Mouse (Mus musculus) stomach, embryonic 14.5 days (tissue): ENCODE results near the gene Prkd2. TPM values are rescaled to one million over a fixed set of nuclear protein-coding genes. Genes with fewer than 3 reads are reported as not detected.
A peak's percentile ranks its signal among the peaks of the same experiment; 100 is the strongest.

Source experiments
- ATAC-seq: fragments of 200-750 bp; cut with Nextera tagmentation; 2 replicates; pipeline ENCODE4 v1.8.0; 2017; ENCODE audit warnings: low read depth, moderate TSS enrichment; ENCODE audit not compliant: insufficient number of reproducible peaks, insufficient read depth, low FRiP score
- H3K27ac ChIP-seq: fragments of 300-500 bp; sonication (generic); 2 replicates; pipeline ENCODE4 v1.5.1; 2014; ENCODE audit warnings: mild to moderate bottlenecking, low read length, moderate library complexity, mixed read lengths
- H3K27me3 ChIP-seq: fragments of 300-500 bp; sonication (generic); 2 replicates; pipeline ENCODE4 v1.6.1; 2014; ENCODE audit warnings: low read length, control low read depth, mixed read lengths; ENCODE audit not compliant: control insufficient read depth, insufficient read depth
- H3K36me3 ChIP-seq: fragments of 300-500 bp; sonication (generic); 2 replicates; pipeline ENCODE4 v1.6.1; 2014; ENCODE audit warnings: mild to moderate bottlenecking, control low read depth, low read length, moderate library complexity, mixed read lengths; ENCODE audit not compliant: control insufficient read depth, insufficient read depth
- H3K4me1 ChIP-seq: fragments of 300-500 bp; sonication (generic); 2 replicates; pipeline ENCODE4 v1.6.1; 2014; ENCODE audit warnings: low read length, control low read depth, mixed read lengths; ENCODE audit not compliant: control insufficient read depth, insufficient read depth
- H3K4me2 ChIP-seq: fragments of 300-500 bp; sonication (generic); replicated peaks from 2 replicates; pipeline ENCODE4 v1.6.1; 2014; ENCODE audit warnings: low read depth, low read length, control low read depth
- H3K4me3 ChIP-seq: fragments of 300-500 bp; sonication (generic); 2 replicates; pipeline ENCODE4 v1.5.1; 2014; ENCODE audit warnings: low read depth, low read length, control low read depth
- H3K9ac ChIP-seq: fragments of 300-500 bp; sonication (generic); replicated peaks from 2 replicates; pipeline ENCODE4 v1.6.1; 2014; ENCODE audit warnings: low read depth, mild to moderate bottlenecking, control low read depth, low read length, moderate library complexity, mixed read lengths
- H3K9me3 ChIP-seq: fragments of 300-500 bp; sonication (generic); 2 replicates; pipeline ENCODE4 v1.6.1; 2016; ENCODE audit warnings: low read depth, low read length, control low read depth; ENCODE audit not compliant: control insufficient read depth
- WGBS: fragments of 180-500 bp; shearing (Covaris S2); extraction: QIAGEN DNeasy Blood & Tissue Kit; methylation state at CpG from one replicate; pipeline ENCODE4 v1.1.7; 2014; 5-methylcytosine and 5-hydroxymethylcytosine counted together
- polyA plus RNA-seq: library from polyadenylated mRNA; unstranded; fragments of >200 nt; fragmentation: Nextera tagmentation; extraction: Ambion mirVana; gene quantifications from 2 replicates; pipeline ENCODE4 v1.2.1, GENCODE M21; 2014

The Prkd2 gene
- polyA plus RNA-seq, 1 experiment from 2014 or later: 14.6 TPM

DNA sequence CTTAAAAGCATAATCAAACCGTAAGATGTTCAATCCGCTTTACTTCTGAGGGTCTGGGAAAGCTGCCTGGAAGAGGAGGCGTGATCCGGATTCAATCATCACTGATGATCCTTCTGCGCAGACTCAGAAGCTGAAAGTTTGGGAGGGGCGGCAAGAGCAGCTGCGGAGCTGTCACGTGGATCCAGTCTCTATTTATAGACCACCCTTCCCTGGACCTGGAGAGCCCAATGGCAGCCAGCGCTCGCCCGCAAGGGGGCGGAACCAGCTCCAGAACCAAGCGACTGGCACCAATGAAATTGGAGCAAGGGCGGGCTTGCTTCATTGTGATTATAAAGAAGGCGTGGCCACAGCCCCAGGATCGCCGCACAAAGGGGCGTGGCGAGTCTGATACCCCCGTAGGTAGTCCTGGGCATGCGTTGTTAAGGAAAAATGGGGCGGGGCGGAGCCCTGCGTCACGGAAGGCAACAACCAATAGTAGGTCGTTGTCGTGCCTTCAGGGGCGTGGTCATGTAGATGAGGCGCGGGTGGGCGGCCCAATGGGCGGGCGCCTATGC lies 32.1 kb downstream of the Prkd2 start:
- no peak overlapping the region for H3K9ac ChIP-seq
- peak overlapping the region; percentile 77 for H3K4me2 ChIP-seq
- H3K27me3 ChIP-seq: no peaks in the 10 kb centered on the region
- WGBS: under 1% methylated on average over 33 of the region's 33 CpGs
- peak overlapping the region; percentile 95 for H3K27ac ChIP-seq
- no peaks in the 10 kb centered on the region; the same call in 1 of the 2 replicates for H3K36me3 ChIP-seq
- H3K4me3 ChIP-seq: peak overlapping the region; percentile 75
- H3K4me1 ChIP-seq: peaks cover 16% of the 10 kb centered on the region
- H3K9me3 ChIP-seq: no peaks in the 10 kb centered on the region
- ATAC-seq: peak; percentile 97

DNA sequence AGATGAGACGGTGACA lies 32.4 kb downstream of the Prkd2 start, which contains the start of gene Dact3:
Dact3 (plus strand) TSS at position 8 of the 16 bp plus-strand sequence.
- ATAC-seq: no peak
- Histone ChIP-seq H3K4me1 (peaks cover 17% of the 10 kb centered on the region), H3K9ac (peak within 1 kb of the TSS; percentile 86), H3K27me3 (no peaks in the 10 kb centered on the region), H3K4me3 (peak within 1 kb of the TSS; percentile 75), H3K4me2 (peak within 1 kb of the TSS; percentile 77), H3K9me3 (no peaks in the 10 kb centered on the region), H3K36me3 (no peaks in the 10 kb centered on the region; the same call in 1 of the 2 replicates), H3K27ac (peak within 1 kb of the TSS; percentile 95)
- 0% methylated on average over 1 of the region's 1 CpGs for WGBS

DNA sequence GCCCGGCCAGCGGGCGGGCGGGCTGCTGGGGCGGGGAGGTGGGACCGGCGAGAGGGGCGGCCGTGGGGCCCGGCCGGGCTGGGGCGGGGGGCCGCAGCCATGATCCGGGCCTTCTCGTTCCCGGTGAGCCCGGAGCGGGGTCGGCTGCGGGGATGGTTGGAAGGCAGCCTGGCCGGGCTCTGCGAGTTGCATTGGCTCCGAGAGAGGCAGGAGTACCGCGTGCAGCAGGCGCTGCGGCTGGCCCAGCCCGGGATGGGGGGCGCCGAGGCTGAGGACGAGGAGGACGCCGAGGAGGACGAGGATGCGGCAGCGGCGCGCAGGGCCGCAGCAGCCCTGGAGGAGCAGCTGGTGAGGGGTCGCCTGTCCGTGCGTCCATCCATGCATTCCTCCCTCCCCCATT lies 32.6 kb downstream of the Prkd2 start:
- no peaks in the 10 kb centered on the region for H3K27me3 ChIP-seq
- H3K36me3 ChIP-seq: no peaks in the 10 kb centered on the region
- peak overlapping the region; percentile 85 for H3K27ac ChIP-seq
- H3K9ac ChIP-seq: peak overlapping the region; percentile 86
- no peaks in the 10 kb centered on the region for H3K9me3 ChIP-seq
- no peak for ATAC-seq
- H3K4me3 ChIP-seq: peak overlapping the region; percentile 75
- H3K4me1 ChIP-seq: peaks cover 19% of the 10 kb centered on the region
- H3K4me2 ChIP-seq: peak overlapping the region; percentile 77
- WGBS: 0% methylated on average over 36 of the region's 42 CpGs

DNA sequence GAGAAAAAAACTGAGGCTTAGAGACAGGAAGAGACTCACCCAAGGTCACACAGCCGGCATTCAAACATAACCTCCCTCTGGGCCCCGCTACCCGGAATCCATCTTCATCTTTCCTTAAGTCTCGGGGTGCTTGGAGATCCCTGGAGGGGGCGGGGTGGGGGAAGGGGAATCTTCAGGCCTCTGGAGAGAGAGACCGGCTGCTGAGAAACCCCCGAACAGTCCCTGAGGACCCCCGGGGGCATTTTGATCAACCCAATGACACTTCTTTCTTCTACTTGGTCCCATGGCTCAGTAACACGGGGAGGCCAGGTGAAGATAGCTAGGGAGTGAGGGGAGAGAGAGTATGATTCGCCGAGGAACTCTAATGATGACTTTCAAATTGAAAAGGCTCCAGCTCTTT lies 33.3 kb downstream of the Prkd2 start:
- no peaks in the 10 kb centered on the region for H3K27me3 ChIP-seq
- H3K36me3 ChIP-seq: no peaks in the 10 kb centered on the region
- peak overlapping the region; percentile 86 for H3K9ac ChIP-seq
- ATAC-seq: no peak
- 6% methylated on average over 11 of the region's 11 CpGs for WGBS
- H3K9me3 ChIP-seq: no peaks in the 10 kb centered on the region
- H3K4me2 ChIP-seq: peak overlapping the region; percentile 77
- H3K27ac ChIP-seq: peak overlapping the region; percentile 85
- peaks cover 23% of the 10 kb centered on the region for H3K4me1 ChIP-seq
- peak overlapping the region; percentile 75 for H3K4me3 ChIP-seq

DNA sequence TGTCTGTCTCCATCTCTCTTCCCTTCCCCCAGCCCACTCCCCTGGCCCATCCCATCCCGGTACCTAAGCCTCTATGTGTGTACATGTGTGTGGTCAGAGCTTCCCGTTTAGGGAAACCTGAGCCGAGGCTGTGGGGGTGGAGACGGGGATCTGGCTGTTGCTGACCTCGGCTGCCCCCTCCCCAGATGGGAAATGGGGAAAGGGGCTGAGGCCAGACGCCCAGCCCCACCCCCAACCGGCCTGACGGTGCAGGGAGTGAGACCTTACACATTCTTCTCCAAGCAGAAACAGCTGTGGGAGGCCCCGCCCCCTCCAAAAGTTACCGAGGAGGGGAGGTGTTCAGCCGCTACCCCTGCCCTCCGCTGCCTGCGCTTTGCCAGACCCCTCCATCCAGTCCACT lies 33.9 kb downstream of the Prkd2 start:
- Histone ChIP-seq H3K27me3 (no peaks in the 10 kb centered on the region), H3K4me2 (peak overlapping the region; percentile 77), H3K4me3 (peak overlapping the region; percentile 75), H3K4me1 (peaks cover 23% of the 10 kb centered on the region), H3K9me3 (no peaks in the 10 kb centered on the region), H3K9ac (0 out of 2 replicates have a peak overlapping the region, but pooled peaks have one; percentile 86), H3K27ac (peak overlapping the region; percentile 85), H3K36me3 (no peaks in the 10 kb centered on the region)
- ATAC-seq: no peak
- WGBS: 4% methylated on average over 13 of the region's 13 CpGs

DNA sequence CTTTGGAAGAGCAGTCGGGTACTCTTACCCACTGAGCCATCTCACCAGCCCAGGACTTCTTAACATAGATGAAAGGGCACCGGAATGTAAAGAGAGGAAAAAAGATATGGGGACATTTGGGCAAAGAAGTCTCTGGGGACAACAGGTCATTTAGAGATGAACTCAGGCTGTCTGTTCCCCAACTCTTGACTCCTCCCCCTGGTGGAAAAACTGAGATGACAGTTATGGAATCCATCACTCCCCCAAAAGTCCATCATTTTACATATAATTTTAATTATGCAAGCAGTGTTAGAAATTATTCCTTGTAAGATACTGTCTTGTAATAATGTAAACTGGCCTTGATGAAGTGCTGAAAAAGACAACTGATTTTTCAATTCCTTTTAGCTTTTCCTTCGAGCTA lies 35.0 kb downstream of the Prkd2 start:
- Histone ChIP-seq H3K27me3 (no peaks in the 10 kb centered on the region), H3K36me3 (no peaks in the 10 kb centered on the region), H3K4me3 (no peak overlapping the region), H3K4me2 (no peak overlapping the region), H3K9me3 (no peaks in the 10 kb centered on the region), H3K27ac (no peak overlapping the region), H3K9ac (no peak overlapping the region), H3K4me1 (peaks cover 23% of the 10 kb centered on the region)
- no peak for ATAC-seq
- WGBS: 77% methylated on average over 3 of the region's 3 CpGs

DNA sequence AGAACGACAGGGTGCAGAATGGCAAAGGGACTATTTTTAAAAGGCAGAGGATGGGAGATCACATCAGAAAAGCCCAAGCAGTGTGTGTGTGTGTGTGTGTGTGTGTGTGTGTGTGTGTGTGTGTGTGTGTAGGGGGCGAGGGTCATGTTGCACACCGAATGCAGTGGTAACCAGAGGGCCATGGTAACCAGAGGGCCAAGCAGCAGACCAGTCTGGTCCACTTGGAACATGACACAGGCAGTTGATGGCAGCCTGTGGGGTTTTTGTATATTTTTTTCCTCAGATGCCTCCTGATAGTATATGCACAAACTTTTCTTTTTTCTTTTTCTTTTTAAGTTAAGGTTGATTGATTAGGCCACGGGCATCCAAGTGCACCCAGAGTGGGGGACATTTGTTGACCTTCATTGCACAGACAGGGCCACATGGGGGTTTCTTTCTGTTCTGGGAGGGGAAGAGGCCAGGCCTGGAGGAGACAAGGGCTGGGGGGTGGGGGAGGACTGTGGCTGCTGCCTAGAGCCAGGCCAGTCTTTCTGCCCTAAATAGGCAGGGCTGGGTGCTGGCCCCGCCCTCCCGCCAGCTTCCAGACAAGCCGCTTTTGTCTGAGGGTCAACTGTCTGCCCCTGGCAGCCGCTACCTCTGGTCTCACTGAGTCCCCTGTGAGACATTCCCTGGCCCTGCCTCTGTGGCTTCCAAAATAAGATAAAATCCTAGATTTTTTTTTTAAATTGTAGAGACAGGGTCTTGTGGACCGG lies 37.3 kb downstream of the Prkd2 start:
- Histone ChIP-seq H3K4me2 (no peak overlapping the region), H3K9ac (no peak overlapping the region)
- 29% methylated on average over 9 of the region's 9 CpGs for WGBS

DNA sequence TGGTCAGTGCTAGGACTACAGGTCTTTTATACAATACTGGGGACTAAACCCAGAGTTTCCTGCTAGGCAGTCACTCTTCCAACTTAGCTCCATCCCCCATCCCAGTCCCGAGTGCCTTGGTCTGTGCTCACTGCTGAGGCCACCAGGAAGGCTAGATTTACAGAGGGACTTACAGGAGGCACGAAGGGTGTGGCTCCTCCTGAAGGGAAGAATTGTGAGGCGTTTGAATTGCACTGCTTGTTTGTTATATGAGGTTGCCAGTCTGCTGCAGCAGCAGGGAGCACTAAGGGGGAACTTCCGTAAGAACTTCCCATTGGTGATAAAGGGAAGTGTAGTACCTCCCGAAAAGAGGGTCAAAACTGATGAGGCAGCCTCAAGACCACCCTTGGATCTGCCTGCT lies 37.9 kb downstream of the Prkd2 start:
- WGBS: 32% methylated on average over 5 of the region's 5 CpGs
- H3K4me1 ChIP-seq: peaks cover 19% of the 10 kb centered on the region
- no peak overlapping the region for H3K4me2 ChIP-seq
- no peak for ATAC-seq
- 0 out of 2 replicates have a peak, but pooled peaks cover 3% of the 10 kb centered on the region for H3K27me3 ChIP-seq
- no peak overlapping the region for H3K9ac ChIP-seq
- H3K36me3 ChIP-seq: peaks cover 14% of the 10 kb centered on the region
- H3K27ac ChIP-seq: peak overlapping the region; percentile 63; the same call in 1 of the 2 replicates
- peaks cover 9% of the 10 kb centered on the region for H3K9me3 ChIP-seq
- no peak overlapping the region for H3K4me3 ChIP-seq

More for the DNA sequence above, 37.3 kb downstream of the Prkd2 start:
- H3K4me3 ChIP-seq: no peak overlapping the region
- H3K27me3 ChIP-seq: 0 out of 2 replicates have a peak, but pooled peaks cover 3% of the 10 kb centered on the region
- peak; percentile 25; the same call in 1 of the 2 replicates for ATAC-seq
- peaks cover 8% of the 10 kb centered on the region for H3K36me3 ChIP-seq
- H3K27ac ChIP-seq: peak overlapping the region; percentile 63; the same call in 1 of the 2 replicates
- peaks cover 19% of the 10 kb centered on the region for H3K4me1 ChIP-seq
- peaks cover 2% of the 10 kb centered on the region; the same call in 1 of the 2 replicates for H3K9me3 ChIP-seq
